Comparison of ENCODE assay signal across 19 mouse cellular contexts in genomic region chr11:89602966-89603365, GRCm38 (mm10).
"Had no signal": no experiment of that assay in that cellular context is flagged by ENCODE, and none has a peak within 500 bp of the region (broad histone marks: within the 10 kb centered on the region; RNA-seq: fewer than 3 reads in every experiment).

No protein-coding gene starts in this region.

- H3K27me3 ChIP-seq: liver, embryonic 15.5 days; midbrain, embryonic 13.5 days; midbrain, embryonic 15.5 days; neural tube, embryonic 13.5 days; neural tube, embryonic 15.5 days had no signal

- ATAC-seq: midbrain, embryonic 13.5 days; midbrain, embryonic 15.5 days had no signal

- H3K36me3 ChIP-seq: liver, embryonic 15.5 days; midbrain, embryonic 10.5 days; midbrain, embryonic 13.5 days; midbrain, embryonic 15.5 days; neural tube, embryonic 13.5 days; neural tube, embryonic 15.5 days had no signal

- H3K4me2 ChIP-seq: liver, embryonic 15.5 days; lung, embryonic 14.5 days; midbrain, embryonic 13.5 days; midbrain, embryonic 15.5 days; neural tube, embryonic 13.5 days; neural tube, embryonic 15.5 days had no signal

- H3K27ac ChIP-seq: liver, embryonic 15.5 days; midbrain, embryonic 10.5 days; midbrain, embryonic 13.5 days; midbrain, embryonic 15.5 days; neural tube, embryonic 13.5 days; neural tube, embryonic 15.5 days had no signal

- DNase-seq: lung, adult 18-20 months; lung, embryonic 14.5 days; lung, postnatal 10 days; lung, postnatal 4 days; retina, postnatal 1 day; right cerebral cortex, adult 18-20 months; right cerebral cortex, postnatal 25 days; right cerebral cortex, postnatal 4 days; spleen, adult 18-20 months; thymus, adult 18-20 months; thymus, postnatal 14 days; thymus, postnatal 36 days had no signal

- H3K9ac ChIP-seq: liver, embryonic 15.5 days; lung, embryonic 14.5 days; midbrain, embryonic 13.5 days; midbrain, embryonic 15.5 days; neural tube, embryonic 13.5 days; neural tube, embryonic 15.5 days had no signal

- H3K4me3 ChIP-seq: liver, embryonic 15.5 days; midbrain, embryonic 10.5 days; midbrain, embryonic 13.5 days; midbrain, embryonic 15.5 days; myocyte; neural tube, embryonic 13.5 days; neural tube, embryonic 15.5 days had no signal

- H3K4me1 ChIP-seq: liver, embryonic 15.5 days; neural tube, embryonic 13.5 days; neural tube, embryonic 15.5 days had no signal

- H3K9me3 ChIP-seq: liver, embryonic 15.5 days; midbrain, embryonic 10.5 days; midbrain, embryonic 13.5 days; midbrain, embryonic 15.5 days; neural tube, embryonic 13.5 days; neural tube, embryonic 15.5 days had no signal
